Mouse (Mus musculus) bone marrow, adult 2 months (tissue): ENCODE data around the gene Cul7. TPM values are rescaled to one million over a fixed set of nuclear protein-coding genes. Genes with fewer than 3 reads are reported as not detected.
A peak's percentile ranks its signal among the peaks of the same experiment; 100 is the strongest.

Source experiments
- H3K27ac ChIP-seq: fragments of 200-500 bp; 2 replicates; pipeline ENCODE4 v1.5.1; 2012; ENCODE audit warnings: low read depth, mild to moderate bottlenecking, control low read depth, inconsistent platforms, low read length; ENCODE audit not compliant: control insufficient read depth, poor library complexity, insufficient read depth
- H3K4me1 ChIP-seq: fragments of 200-500 bp; 2 replicates; pipeline ENCODE4 v1.6.1; 2011; ENCODE audit warnings: low read length; ENCODE audit not compliant: control insufficient read depth, insufficient read depth
- H3K4me3 ChIP-seq: fragments of 200-500 bp; replicated peaks from 2 replicates; pipeline ENCODE3; 2011; ENCODE audit warnings: mild to moderate bottlenecking, low read depth, low read length, control low read depth; ENCODE audit not compliant: control insufficient read depth
- CTCF ChIP-seq: fragments of 200-500 bp; IDR thresholded peaks from 2 replicates; pipeline ENCODE4 v1.5.1; 2011; ENCODE audit warnings: low read length, control low read depth; ENCODE audit not compliant: control insufficient read depth, insufficient read depth
- POLR2A ChIP-seq: fragments of 200-500 bp; IDR thresholded peaks from 2 replicates; pipeline ENCODE4 v1.6.1; 2011; ENCODE audit warnings: low read depth, mild to moderate bottlenecking, control low read depth, low read length, borderline replicate concordance; ENCODE audit not compliant: control insufficient read depth
- WGBS: fragments of 180-500 bp; shearing (Covaris S2); methylation state at CpG from one replicate; pipeline ENCODE4 v1.1.7; 2018; 5-methylcytosine and 5-hydroxymethylcytosine counted together
- polyA plus RNA-seq: library from polyadenylated mRNA; stranded (reverse); fragments of >200 nt; gene quantifications from 2 replicates; pipeline ENCODE4 v1.2.4, GENCODE M21; 2011; ENCODE audit warnings: low replicate concordance; ENCODE audit not compliant: missing spikeins, insufficient read depth, insufficient read length

Gene Cul7
- polyA plus RNA-seq, 1 experiment, result 12.5 TPM

DNA sequence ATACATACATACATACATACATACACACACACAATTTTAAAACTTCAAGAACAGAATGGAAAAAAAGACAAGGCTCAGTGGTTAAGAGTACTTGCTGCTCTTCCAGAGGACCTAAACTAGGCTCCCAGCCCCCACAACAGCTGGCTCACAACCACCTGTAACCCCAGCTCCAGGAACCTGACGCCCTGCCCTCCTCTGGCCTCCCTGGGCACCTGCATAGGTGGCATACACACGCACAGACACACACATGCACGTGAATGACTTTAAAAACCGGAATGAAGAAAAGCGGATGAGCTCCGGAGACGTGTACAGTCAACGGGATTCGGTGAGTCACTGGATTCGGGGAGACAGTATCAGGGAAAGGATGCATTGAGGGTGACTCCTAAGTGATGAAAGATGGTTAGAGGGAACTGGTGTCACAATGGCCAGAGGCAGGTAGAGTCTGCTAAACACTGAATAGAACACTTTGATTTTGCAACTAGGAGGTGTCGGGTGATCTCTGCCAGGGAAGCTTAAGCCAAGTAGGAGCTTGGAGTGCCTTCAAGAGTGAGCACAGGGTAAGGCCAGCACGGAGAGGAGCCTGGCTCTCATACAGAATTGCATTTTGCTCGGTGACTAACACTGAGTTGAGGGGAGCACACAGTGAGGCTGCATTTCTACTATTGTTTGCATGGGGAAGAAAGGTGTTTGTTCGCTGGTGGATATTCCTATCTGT is 56.4 kb downstream of the Cul7 start:
- H3K4me3 ChIP-seq, result no peak overlapping the region
- peaks cover 4% of the 10 kb centered on the region for H3K4me1 ChIP-seq
- 89% methylated on average over 14 of the region's 14 CpGs for WGBS
- TF ChIP-seq CTCF, result no peak
- TF ChIP-seq POLR2A, result no peak
- H3K27ac ChIP-seq, result no peak overlapping the region

DNA sequence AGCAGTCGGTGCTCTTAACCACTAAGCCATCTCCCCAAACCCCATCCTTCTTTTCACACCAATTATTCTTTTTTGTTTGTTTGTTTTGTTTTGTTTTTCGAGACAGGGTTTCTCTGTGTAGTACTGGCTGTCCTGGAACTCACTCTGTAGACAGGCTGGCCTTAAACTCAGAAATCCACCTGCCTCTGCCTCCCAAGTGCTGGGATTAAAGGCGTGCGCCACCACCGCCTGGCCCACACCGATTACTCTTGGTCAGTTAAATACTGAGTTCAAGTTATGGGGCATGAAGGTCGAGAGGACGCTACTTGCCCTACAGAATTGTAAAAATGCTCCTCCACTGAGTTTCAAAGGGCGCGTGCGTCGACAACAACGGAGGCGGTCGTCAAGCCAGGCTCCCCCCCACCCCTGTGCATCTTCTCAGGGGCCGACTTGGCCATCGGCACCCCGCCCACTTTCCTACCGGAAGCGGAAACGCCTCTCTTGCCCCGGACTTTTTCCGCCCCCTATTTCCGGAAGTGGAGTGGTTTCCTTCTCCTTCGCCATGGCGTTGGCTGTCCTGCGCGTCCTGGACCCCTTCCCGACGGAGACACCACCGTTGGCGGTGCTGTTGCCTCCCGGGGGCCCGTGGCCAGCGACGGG is 60.9 kb downstream of the Cul7 start, which contains the start of gene Pex6:
Pex6 (plus strand) TSS at position 505 of the 639 bp plus-strand sequence.
- 6% methylated on average over 36 of the region's 36 CpGs for WGBS
- peak within 1 kb of the TSS; percentile 88 for H3K27ac ChIP-seq
- peak within 1 kb of the TSS; percentile 99 for H3K4me3 ChIP-seq
- peak; percentile 65; the same call in 1 of the 2 replicates for TF ChIP-seq POLR2A
- TF ChIP-seq CTCF, result no peak
- no peaks in the 10 kb centered on the region for H3K4me1 ChIP-seq

- H3K4me1 ChIP-seq, result no peaks in the 10 kb centered on the region
- TF ChIP-seq CTCF, result no peak
- peak; percentile 5; the same call in 1 of the 2 replicates for TF ChIP-seq POLR2A
- WGBS, result under 1% methylated on average over 74 of the region's 76 CpGs
- H3K27ac ChIP-seq, result peak overlapping the region; percentile 88
- peak overlapping the region; percentile 99 for H3K4me3 ChIP-seq
These were observed 61.6 kb downstream of the Cul7 start for GRCm38 (mm10) chr17:46711612-46712271.

- Histone ChIP-seq H3K4me3 (peak overlapping the region; percentile 99), H3K27ac (no peak overlapping the region), H3K4me1 (no peaks in the 10 kb centered on the region)
- no peak for TF ChIP-seq POLR2A
- no peak for TF ChIP-seq CTCF
- WGBS, result 2% methylated on average over 7 of the region's 7 CpGs
These were observed 62.3 kb downstream of the Cul7 start for GRCm38 (mm10) chr17:46712442-46712841.

DNA sequence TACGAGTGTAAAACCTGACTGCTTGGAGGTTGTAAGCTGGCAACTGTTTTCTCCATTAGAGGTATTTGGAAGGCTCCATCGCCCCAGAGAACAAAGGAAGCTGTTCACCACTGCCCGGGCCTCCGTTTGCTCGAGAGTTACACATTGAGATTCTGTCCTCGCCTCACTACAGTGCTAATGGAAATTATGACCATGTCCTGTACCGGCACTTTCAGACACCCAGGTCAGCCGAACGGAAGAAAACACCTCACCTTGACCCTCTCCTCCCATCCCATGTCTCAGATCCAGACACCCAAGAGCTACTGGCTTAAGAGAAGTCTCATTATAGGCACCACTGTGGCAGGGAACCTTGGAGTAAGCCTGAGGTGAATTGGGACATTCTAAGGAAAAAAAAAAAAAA is 63.7 kb downstream of the Cul7 start:
- 87% methylated on average over 9 of the region's 9 CpGs for WGBS
- no peak overlapping the region for H3K4me3 ChIP-seq
- TF ChIP-seq POLR2A, result no peak
- no peak overlapping the region for H3K27ac ChIP-seq
- H3K4me1 ChIP-seq, result no peaks in the 10 kb centered on the region

Other genes starting within 250 kb of the Cul7 start
- gene Crip3, start 221.4 kb upstream of the Cul7 start, polyA plus RNA-seq, result 2.7 TPM in 1 of 2 replicates, not detected in the other
- gene Slc22a7, start 211.9 kb upstream of the Cul7 start, polyA plus RNA-seq, result 0.75 TPM in 1 of 2 replicates, not detected in the other
- 0.27 and 1.2 TPM in 2 replicates for gene Ttbk1, start 162.7 kb upstream of the Cul7 start, polyA plus RNA-seq
- 11.5 and 16.2 TPM in 2 replicates for gene Dnph1, start 153.6 kb upstream of the Cul7 start, polyA plus RNA-seq
- 11.1 and 14.9 TPM in 2 replicates for gene Cul9, start 103.9 kb upstream of the Cul7 start, polyA plus RNA-seq
- gene Srf, start 94.2 kb upstream of the Cul7 start, polyA plus RNA-seq, result 14.6 and 17.4 TPM in 2 replicates
- 0.68 and 3.9 TPM in 2 replicates for gene Ptk7, start 20.8 kb upstream of the Cul7 start, polyA plus RNA-seq
- 6.6 and 11.9 TPM in 2 replicates for gene Klc4, start 4.3 kb upstream of the Cul7 start, polyA plus RNA-seq
- gene Mrpl2, start 4.1 kb upstream of the Cul7 start, polyA plus RNA-seq, result 49.3 and 50.2 TPM in 2 replicates
- 10.3 and 23.3 TPM in 2 replicates for gene Rrp36, start 24.0 kb downstream of the Cul7 start, polyA plus RNA-seq
- 31.5 and 53.0 TPM in 2 replicates for gene Mea1, start 28.5 kb downstream of the Cul7 start, polyA plus RNA-seq
- gene Klhdc3, start 30.6 kb downstream of the Cul7 start, polyA plus RNA-seq, result 37.6 and 41.7 TPM in 2 replicates
- gene Ppp2r5d, start 54.8 kb downstream of the Cul7 start, polyA plus RNA-seq, result 23.7 and 47.1 TPM in 2 replicates
- gene Pex6, start 61.1 kb downstream of the Cul7 start, polyA plus RNA-seq, result 22.6 and 28.8 TPM in 2 replicates
- gene Gnmt, start 78.8 kb downstream of the Cul7 start, polyA plus RNA-seq, result 2.9 and 3.0 TPM in 2 replicates
- 25.4 and 46.3 TPM in 2 replicates for gene Cnpy3, start 101.9 kb downstream of the Cul7 start, polyA plus RNA-seq
- gene Ptcra, start 113.4 kb downstream of the Cul7 start, polyA plus RNA-seq, result 2.0 TPM in 1 of 2 replicates, not detected in the other
- gene 2310039H08Rik, start 122.3 kb downstream of the Cul7 start, polyA plus RNA-seq, result 18.3 and 18.7 TPM in 2 replicates
- gene Rpl7l1, start 132.3 kb downstream of the Cul7 start, polyA plus RNA-seq, result 26.9 and 45.0 TPM in 2 replicates
- gene Bicral, start 208.1 kb downstream of the Cul7 start, polyA plus RNA-seq, result 3.7 and 16.0 TPM in 2 replicates
- gene Tbcc, start 240.3 kb downstream of the Cul7 start, polyA plus RNA-seq, result 11.8 and 24.5 TPM in 2 replicates